Mouse (Mus musculus) spleen, postnatal 36 days (tissue): ENCODE measurements around the gene Fam234b.

ENCODE experiments used
- DNase-seq, 2 experiments: peaks; one replicate each; pipeline ENCODE4 v3.0.0; 2022; ENCODE audit warnings: low spot score in 2 of 2, mixed read lengths in 1 of 2

Fam234b gene

DNA sequence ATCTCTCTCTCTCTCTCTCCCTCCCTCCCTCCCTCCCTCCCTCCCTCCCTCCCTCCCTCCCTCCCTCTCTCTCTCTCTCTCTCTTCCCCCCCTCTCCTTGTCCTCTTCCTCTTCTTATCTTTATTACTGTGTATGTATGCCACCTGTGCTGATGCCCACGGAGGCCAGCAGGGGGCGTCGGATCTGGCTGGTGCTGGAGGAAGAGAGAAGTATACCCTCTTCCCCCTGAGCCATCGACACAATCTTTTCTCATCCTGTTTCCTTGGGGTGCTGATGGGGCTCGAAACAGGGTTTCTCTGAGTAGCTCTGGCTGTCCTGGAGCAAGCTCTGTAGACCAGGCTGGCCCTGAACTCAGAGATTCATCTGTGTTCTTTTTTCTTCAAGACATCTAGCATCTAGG, 14.9 kb upstream of the Fam234b start:
- DNase-seq: no peak

- no peak for DNase-seq
These were observed 13.8 kb upstream of the Fam234b start for GRCm38 (mm10) chr6:135183961-135184360.

DNA sequence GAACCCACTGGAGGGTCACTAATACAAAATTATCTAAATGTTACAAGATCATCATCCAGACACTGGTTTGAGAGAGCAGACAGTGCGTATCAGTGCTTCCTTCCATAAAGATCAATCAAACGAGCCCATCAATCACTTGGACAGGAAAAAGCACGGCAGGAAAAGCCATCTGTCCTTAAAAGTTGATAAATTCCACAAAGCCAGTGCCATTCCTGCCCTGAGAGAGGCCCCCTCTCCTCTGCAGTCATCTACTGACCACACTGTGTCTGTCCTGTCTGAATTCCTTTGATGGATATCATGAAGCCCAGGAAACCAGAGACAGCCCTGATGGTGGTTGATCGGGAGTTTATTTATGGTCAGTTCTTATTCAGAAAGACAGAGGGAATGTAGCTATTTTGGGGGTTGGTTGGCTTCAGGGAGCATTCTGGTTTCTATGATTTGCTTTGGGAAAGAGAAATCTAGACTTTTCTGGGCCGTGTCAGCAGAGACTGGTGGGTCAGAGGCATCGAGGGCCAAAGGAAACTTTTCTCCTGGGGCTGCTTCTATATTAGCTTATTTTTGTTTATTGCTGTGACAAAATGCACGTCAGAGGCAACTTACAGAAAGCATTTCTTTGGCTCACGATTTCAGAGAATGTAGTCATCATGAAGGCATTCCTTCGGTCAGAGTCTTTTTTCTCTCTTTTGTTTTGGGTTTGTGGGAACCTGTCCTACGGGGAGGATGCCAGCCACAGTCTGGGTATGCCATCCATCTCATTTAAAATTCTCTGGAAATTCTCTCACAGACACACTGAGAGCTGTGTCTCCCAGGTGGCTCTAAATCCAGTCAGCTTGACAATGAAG, 10.5 kb upstream of the Fam234b start:
- DNase-seq: no peak

DNA sequence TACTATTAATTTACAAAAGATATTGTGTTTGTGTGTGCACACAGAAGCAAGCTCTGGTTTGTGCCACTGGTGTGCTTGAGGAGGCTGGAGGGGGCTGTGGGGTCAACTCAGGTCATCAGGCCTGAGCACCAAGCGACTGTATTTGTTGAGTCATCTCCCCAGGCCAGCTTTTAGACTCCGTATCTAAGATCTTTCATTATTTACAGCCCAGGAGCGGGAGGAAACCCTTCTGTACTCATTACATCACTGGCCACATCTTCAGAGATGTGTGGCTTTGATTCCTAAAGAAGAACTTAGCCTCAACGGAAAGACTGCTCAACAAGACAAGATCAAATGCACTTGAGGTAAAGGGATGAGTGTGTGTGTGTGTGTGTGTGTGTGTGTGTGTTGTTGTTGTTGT, 9.1 kb upstream of the Fam234b start:
- no peak for DNase-seq

DNA sequence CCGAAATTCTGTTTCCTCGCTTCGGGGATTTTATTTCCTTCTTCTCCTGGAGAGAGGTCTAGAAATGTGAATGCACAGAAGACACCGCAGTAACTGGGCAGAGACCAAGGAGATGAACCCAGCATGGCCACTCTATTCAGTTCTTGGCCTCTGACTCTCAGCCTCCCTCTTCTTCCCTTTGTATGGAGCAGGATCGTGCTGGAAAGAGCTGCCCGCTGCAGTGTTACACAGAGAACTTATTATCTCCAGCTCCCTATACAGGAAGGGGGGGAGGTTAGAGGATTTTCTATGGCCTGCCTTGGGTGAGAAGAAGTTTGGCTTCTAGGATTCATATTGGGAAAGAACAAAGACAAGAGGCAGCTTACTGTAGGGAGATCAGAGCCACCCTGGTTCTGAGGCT, 7.7 kb upstream of the Fam234b start:
- no peak for DNase-seq

DNA sequence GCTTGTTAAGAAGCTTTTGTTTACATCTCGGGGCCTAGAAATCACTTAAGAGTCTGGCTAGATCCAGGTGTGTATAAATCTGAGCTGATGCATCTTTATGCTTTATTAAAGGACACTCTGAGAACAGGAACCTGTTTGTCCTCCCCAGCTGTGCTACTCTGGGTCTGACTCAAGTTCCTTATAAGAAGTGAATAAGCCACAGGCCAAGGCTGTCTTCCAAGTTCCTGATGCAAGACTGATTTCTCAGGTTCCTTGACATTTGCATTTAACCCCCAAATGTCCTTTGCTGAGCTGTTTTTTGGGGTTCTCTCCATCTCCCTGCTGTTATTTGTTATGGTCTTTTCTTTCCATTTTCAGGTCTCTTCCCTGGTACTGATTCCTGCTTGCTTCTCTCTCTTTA, 5.9 kb upstream of the Fam234b start:
- no peak for DNase-seq

DNA sequence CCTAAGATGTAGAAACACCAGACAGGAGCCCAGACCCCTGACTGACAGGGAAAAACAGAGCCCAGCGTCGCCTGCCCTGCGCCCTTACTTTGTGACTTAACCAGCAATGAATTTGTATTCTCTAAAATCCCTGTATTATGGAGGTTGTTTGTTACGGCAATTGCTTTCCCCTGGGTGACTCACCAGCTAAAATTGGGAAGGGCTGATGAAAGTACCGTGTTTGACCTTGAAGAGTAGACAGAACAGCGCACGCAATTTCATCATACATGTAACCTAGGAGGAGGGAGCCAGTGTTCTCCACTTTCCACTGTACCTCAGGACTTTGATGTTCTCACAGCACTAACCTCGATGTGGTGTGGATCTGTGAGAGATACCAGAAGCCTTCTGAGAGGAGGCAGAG, 4.8 kb upstream of the Fam234b start:
- no peak for DNase-seq

- DNase-seq: no peak
These were observed 4.0 kb upstream of the Fam234b start for GRCm38 (mm10) chr6:135193733-135194132.

- peak; percentile 24 to 50 for DNase-seq
These were observed 2.9 kb upstream of the Fam234b start for GRCm38 (mm10) chr6:135194907-135195306.

- DNase-seq: peak; percentile 45 to 73
These were observed 1.1 kb upstream of the Fam234b start for GRCm38 (mm10) chr6:135196707-135197106.

GRCm38 (mm10) chr6:135197446-135197845, 331 bp upstream of the Fam234b start:
- DNase-seq: no peak

- no peak for DNase-seq
These were observed 949 bp downstream of the Fam234b start for GRCm38 (mm10) chr6:135198726-135199125.

DNA sequence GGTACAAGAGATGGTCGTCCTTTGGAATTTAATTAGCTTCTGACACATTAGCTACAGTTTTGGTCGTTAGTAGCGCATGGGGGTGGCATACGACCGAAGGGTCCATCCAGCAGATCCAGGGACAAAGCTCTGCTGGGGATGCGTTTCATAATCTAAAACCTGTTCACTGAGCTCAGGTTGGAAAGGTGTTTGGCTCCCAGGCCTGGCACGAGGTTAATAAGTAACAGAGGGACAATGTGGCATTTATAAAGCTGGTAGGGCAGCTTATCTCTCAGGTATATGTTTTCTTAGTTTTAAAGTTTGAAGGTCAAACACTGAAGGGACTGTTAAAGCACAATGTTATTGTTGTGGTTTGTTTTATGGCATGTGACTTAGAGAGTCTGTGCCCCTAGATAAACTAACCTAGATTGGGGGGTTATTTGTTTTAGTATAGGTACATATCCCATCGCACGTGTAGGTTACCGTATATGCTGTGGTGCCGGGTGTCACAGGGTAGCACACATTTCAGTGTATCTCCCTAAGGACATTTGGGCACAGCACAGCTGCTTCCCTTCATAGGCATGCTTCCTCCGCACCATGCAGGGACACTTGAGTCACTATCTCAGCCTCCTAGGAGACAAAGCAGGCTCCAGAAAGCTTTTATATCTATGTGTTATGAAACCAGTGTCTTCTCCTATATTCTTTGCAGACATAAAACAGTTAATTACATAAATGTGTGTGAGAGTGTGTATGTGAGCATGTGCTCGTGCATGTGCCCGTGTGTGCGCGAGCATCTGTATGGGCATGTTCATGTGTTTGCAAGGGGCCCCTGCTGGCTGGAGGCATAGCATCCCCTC, 2.6 kb downstream of the Fam234b start:
- DNase-seq: no peak

DNA sequence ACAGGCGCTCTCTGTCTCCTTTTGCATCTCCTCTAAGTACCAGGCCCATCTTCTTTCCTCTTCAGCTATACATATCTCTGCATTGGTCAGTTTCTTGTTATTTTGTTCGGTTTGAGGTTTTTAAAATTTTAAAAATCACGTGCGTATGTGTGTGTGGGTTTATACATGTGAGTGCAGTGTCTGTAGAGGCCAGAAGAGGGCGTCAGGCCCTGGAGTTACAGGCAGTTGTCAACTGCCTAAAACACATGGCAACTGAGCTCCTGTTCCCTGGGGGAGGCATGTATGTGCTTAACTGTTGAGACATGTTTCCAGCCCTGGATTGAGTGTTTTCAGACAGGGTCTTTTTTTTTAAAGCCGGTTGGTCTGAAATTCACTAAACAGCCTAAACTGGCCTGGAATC, 4.9 kb downstream of the Fam234b start:
- DNase-seq: no peak

GRCm38 (mm10) chr6:135203737-135204136, 6.0 kb downstream of the Fam234b start:
- DNase-seq: no peak

GRCm38 (mm10) chr6:135204869-135205268, 7.1 kb downstream of the Fam234b start:
- DNase-seq: no peak

- DNase-seq: no peak
These were observed 8.0 kb downstream of the Fam234b start for GRCm38 (mm10) chr6:135205802-135206201.

DNA sequence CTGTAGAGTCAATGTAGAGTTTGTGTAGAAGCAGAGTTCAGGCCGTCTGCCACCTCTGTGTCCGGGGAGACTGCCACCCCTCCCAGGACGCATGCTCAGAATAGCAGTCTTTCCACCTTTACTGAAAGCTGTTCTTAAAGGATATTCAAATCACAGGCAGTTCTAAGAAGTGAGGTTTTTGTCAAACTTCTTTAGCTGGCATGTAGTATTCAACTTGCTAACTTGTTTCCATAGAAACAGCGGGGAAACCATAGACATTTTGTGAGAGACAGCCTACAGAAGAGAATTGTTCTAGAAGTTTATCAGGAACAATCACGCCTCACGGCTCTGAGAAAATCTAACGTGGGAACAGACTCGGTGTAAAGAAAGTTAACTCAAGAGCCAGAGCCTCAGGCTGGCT, 9.1 kb downstream of the Fam234b start:
- no peak for DNase-seq

GRCm38 (mm10) chr6:135211169-135211568, 13.4 kb downstream of the Fam234b start:
- no peak for DNase-seq

DNA sequence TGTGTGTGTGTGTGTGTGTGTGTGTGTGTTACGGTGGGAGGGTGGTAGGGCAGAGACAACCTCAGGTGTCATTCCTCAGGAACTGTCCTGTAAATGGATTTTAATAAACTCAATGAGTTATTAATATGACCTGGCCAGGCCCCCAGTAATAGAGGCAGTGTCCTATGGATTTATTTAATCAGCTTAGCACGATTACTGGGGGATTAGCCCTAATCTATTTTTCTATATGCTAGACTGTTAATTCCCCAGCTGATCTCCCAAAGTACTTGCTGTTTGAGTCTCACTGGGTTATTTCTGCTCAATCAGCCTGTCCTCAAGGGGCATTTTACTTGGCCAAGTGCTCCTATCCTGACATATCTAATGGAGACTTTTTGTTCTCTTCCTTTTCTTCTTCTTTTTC, 14.9 kb downstream of the Fam234b start:
- no peak for DNase-seq

- DNase-seq: no peak
These were observed 20.6 kb downstream of the Fam234b start for GRCm38 (mm10) chr6:135218330-135218729.

GRCm38 (mm10) chr6:135219916-135220315, 22.1 kb downstream of the Fam234b start:
- DNase-seq: no peak
